Mouse (Mus musculus): ENCODE data around the gene 4931428L18Rik. TPM values are rescaled to one million over a fixed set of nuclear protein-coding genes. Genes with fewer than 3 reads are reported as not detected.

4931428L18Rik gene
- total RNA-seq (2021): not detected
- long read RNA-seq, experiment 1: 0 reads
- long read RNA-seq, experiment 2: 0 reads

DNA sequence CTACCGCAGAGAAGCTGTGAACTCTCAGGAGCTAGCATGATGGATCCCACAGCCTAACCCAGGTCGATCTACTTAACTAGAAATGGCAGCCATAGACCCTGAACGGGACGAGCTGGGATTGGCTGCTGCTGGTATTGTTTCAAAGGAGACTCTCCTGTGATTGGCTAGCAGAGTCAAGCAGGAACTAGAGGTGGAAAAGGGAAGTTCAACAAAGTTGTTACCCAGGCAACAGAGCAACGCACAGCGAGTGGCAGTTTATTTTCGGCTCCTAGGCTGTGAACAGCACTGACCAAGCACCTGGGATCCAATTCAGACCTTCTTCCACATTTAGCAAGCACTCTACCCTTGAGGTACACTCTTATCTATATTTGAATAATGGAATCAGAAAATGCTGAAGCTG, at the start of gene 4931428L18Rik, which contains the start of gene Pih1d3:
Gene 4931428L18Rik (minus strand): TSS at position 121 of the 400 bp plus-strand sequence.
Gene Pih1d3 (plus strand): TSS at position 275 of the 400 bp plus-strand sequence.
- intact Hi-C loops (cut with DNase I): no loop called here

DNA sequence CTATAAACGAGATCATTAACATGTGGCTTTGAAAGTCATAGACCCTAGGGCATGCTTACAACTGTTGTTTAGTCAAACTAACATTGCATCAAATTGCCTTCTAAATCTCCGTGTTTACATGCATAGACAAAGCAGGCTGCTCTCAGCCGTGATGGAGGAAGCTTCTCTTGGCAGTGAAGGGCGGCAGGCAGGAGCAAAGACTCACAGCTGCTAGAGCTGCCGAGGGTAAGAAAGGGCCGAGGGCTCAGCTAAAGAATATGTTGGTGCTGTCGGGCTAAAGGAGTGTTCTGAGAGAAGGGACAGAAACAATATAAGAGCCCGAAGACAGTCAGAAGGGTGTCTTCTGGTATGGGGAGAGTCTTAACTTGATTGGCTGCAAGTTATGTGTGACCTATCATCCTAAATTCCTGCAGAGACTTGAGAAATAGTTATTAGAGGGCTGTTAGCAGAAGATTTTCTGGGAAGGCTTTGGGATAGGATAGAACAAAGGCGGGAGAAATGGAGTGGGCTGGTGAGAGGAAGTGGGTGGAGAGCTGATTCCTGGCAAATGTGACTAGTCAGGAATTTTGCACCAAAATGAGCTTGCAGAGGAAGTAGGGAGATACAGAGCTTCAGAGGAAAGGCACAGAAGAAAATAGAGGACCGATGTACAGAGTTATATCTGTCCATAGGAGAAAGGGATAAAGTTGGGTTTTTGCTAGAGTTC, 37.9 kb upstream of the 4931428L18Rik start:
- intact Hi-C loops (cut with DNase I): no loop called here
- DNase-seq (ENCODE audit: low spot score in 2 of 2): peak; percentile 7 to 19

More for the DNA sequence above, at the start of gene 4931428L18Rik, which contains the start of gene Pih1d3:
- no peak for DNase-seq (ENCODE audit: low spot score in 2 of 2)

DNA sequence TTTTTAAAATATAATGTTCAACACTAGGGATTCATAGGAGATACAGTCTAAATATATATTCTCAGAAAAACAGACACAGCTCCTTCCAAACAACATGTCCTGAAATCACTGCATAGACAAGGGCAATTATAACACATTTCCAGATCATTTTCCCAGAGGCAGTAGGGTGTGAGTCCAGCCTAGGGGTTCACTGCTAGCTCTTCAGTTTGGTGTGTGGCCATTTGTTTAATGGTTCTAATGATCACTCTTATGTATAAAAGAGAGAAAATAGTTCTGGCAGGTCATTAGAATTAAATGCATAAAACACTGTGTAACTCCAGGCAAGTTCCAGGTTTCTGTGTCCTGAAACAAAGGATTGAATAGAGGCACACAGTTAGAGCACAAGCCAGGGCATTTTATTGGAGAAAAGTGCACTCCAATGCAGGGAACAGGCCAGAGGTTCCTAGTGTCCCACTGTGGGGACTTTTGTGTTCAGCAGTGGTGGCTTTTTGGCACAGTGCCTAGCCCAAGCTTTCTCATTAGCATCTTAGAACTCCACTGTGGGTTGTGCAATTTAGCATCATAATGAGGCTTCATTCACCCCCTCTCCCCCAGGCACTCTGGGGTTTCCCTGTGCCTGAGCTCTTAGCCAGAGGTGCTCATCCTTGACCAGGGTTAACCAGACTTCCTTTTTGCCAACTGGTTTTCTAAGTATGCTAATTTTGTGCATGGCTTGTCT, 11.0 kb upstream of the 4931428L18Rik start:
- DNase-seq (ENCODE audit: low spot score in 2 of 2): peak; percentile 16 to 33
- intact Hi-C loops (cut with DNase I): no loop called here

DNA sequence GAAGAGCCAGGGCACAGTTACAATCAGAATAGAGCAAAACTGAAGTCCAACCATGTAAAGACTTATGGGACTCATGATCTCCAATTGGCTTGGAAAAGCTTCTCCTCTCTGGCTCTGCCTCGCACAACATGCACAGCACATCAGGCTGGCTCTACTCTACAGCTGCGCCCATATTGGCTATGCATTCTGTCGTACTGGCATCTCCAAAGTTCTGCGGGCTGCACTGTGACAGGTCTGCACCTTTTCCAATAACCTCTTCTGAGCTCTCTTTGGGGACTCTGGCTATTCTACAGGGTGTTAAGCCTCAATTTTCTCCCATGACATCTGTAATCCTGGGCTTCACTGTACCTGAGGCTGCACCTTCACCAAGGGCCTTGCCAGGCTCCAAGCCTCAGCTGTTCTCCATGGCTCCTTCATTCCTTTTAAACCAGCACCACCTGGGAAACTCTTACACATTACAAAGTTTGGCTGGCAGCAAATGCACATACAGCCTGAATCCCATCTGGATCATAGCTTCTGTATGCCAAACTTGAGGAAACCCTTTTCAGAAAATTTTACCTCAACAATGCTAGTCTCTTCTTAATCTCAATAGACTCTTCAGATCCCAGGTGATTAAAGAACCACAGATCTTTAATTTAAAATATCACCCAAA, 1.8 kb downstream of the 4931428L18Rik start:
- intact Hi-C loops (cut with DNase I): no loop called here
- DNase-seq (ENCODE audit: low spot score in 2 of 2): no peak

DNA sequence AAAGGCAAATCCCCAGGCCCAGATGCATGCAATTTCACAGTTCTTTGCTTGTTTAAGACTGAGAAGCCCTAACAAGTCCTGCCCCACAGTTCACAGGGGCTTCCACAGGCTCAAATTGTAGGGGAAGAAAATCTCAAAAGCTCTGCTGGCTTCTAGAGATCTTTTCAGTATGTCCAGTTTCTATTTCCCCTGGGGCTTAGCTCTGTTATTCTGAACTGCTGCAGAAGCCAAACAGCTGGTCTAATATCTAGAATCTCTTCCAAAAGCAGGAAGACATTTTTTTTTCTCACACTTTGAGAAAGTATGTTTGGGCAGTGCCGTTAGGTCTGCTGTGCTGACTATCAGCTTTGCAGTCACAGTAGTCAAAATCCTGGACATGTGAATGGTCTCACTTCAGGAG, 7.7 kb downstream of the 4931428L18Rik start:
- intact Hi-C loops (cut with DNase I): loop anchor here (5.0 to 10.0 kb wide), 2 partner anchors 122 to 960 kb away; partner anchors contain the start of gene Khdrbs2
- DNase-seq (ENCODE audit: low spot score in 2 of 2): no peak

DNA sequence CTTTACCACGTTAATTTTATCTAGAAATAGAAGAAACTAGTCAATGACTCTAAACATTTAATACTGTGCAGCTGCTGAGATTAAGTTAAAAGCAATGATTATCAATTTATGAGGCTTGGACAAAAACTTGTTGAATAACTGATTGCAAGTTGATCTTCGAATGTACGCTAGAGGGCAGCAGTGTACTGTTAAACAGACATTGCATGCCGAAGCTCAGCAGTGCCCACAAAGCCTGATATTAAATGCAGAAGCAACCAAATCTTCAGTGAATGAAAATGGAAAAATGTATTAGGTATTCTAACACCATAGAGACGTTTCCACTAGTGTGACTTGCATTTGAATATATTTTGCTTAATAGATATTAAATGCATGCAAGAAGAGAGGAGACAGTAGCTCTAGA, 12.3 kb downstream of the 4931428L18Rik start:
- intact Hi-C loops (cut with DNase I): loop anchor here (5.0 to 10.0 kb wide), 2 partner anchors 127 to 965 kb away; partner anchors contain the start of gene Khdrbs2
- peak; percentile 69 to 81 for DNase-seq (ENCODE audit: low spot score in 2 of 2)

DNA sequence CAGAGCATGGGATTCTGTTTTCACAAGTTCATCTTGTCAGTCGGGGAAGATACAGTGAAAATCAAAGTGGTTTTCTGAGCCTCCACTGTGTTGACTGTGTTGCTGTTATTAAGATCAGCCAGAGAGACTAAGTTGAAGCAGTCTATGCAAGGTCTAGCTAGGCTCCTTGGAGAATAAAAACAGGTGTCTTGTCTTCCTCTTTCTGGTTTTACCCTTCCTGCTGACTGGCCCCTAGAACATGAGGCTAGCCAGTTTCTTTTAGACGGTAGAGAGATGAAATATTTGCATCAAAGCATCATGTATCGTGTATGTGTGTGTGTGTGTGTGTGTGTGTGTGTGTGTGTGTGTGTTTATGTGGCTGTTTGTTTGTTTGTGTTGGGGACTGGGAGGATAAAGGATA, 16.7 kb downstream of the 4931428L18Rik start:
- DNase-seq (ENCODE audit: low spot score in 2 of 2): no peak
- intact Hi-C loops (cut with DNase I): no loop called here

DNA sequence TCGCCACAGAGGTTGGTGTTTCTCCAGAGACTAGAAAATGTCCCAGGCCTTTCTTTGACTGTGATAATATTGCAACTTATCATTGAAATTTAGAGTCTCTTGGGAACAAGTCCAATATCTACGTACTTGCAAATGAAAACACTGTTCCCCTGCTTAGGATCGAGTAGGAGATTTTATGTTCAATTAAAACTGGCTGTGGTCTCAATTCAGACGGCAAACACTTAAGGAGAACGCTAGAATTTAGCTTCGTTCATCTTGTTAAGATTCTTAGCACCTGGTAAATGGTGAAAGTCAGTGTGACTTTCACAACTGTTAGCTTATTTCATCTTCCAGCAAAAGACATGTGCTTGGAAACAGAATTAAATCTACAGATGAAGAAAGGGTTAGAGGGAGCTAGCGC, 17.1 kb downstream of the 4931428L18Rik start:
- no peak for DNase-seq (ENCODE audit: low spot score in 2 of 2)
- intact Hi-C loops (cut with DNase I): no loop called here

DNA sequence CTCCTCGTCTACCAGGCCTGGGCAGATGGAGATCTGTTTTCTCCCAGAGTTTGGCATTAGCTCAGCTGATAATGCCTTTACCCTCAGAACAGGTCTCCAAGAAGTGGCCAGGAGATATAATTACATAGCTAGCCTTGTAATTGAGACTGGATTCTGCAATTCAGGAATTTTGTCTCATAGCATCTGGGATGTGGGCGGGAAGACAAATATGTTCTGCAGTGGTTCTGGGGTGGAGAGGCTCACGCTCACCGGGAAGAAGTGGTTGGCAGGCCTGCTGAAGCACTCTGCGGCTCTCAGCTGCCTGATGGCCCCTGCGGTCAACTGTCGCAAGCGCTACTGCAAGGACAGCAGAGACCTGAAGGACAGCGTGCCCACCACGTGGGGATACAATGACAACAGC, 18.7 kb downstream of the 4931428L18Rik start:
- peak; percentile 10 to 11 for DNase-seq (ENCODE audit: low spot score in 2 of 2)
- intact Hi-C loops (cut with DNase I): no loop called here

DNA sequence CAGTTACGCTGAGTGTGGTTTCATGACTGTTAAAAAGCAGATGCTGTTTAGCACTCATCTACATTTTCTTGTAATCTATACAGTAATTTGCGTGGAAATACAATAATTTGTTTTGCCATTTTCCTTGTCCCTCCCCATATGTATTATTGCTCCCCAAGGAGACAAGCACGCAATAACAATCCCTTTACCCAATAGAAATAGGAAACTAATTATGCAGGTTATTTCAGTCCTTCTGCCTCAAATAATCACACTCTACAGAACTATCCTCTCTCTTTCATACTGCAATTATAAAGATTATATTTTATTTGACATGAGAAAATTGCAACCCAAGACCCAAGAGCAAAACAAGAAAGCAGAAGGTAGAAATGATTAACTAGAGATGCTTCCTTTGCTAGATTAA, 25.5 kb downstream of the 4931428L18Rik start:
- intact Hi-C loops (cut with DNase I): no loop called here
- no peak for DNase-seq (ENCODE audit: low spot score in 2 of 2)

DNA sequence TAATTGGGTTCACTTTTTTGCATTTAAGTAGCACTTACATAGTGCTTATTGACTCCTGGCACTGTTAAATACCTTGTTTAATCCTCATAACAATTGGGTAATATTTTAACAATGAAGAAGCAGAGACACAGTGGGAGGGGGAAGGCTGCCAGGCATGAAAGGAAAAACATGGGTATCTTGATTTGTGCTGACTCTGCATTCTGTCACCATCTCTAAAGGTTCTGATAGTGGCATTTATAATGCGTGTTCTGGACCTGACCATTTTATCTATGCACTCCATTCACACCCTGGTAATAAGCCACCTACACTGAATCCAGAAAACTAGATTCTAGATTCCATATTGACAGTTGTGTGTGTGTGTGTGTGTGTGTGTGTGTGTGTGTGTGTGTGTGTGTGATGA, 26.9 kb downstream of the 4931428L18Rik start:
- intact Hi-C loops (cut with DNase I): no loop called here

DNA sequence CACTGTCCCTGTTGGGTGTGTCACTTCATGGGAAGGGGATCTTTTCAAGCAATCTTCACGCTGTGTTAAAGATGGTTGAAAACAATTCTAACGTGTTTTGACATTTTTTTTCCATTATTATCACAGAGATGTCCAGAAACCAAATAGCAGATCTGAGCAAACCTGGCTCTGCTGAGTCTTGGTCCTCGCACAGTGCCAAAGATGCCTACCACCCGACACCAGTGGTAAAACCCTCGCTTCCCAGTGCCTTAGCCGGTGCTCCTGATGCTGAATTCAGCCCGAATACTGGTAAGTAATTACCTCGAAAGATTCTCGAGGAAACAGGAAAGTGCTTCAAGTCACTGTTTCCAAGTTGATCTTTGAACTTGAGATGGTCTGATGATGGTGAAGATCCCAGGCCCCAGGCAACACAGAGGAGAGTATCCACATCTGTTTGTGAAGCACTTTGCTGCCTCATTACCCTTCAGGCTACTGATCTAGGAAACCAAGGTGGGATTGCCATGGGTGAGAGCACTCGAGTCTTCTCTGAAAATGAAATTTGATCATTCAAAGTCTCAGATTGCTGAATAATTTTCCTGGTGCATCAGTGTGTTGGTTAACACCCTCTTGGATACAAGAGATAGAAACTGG, 32.1 kb downstream of the 4931428L18Rik start:
- intact Hi-C loops (cut with DNase I): no loop called here
- DNase-seq (ENCODE audit: low spot score in 2 of 2): no peak

More for the DNA sequence above, 26.9 kb downstream of the 4931428L18Rik start:
- DNase-seq (ENCODE audit: low spot score in 2 of 2): no peak

DNA sequence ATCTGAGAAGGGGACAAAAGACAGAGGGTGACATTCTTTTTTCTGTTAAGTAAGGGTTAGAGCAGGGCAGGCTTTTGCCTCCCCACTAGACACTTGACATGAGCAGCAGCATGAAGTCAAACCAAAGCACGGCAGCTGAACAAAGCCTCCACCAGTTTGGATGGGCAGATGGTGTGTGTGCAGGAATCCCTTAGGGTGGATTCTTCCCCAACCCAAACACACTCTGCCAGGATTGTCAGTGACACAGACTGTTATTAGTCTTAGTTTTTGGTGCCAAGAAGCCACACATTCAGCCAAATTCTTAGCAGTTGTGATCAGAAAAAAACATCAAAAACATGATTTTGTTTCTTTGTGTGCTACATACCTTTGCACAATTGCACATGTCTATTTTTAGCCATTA, 44.2 kb downstream of the 4931428L18Rik start:
- intact Hi-C loops (cut with DNase I): no loop called here
- DNase-seq (ENCODE audit: low spot score in 2 of 2): no peak

DNA sequence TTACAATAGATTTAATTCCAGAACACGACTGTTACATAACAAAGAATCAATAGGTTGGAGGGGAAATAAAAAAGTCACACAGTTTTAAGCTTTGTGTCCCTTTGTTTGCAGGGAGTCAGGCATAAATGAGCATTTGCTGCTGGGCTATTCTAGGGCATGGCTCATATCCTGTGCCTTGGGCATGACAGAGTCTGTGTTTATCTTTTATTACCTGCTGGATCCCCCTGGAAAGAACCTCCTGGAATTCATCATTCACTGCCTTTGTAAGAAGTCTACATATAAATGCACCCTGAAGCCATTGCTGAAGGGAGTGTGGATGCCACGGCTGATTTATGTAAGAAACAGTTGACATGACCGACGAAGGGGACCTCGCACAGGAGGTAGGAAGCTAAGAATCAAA, 46.4 kb downstream of the 4931428L18Rik start, which contains the start of gene Lgsn:
Gene Lgsn (plus strand): TSS at position 301 of the 400 bp plus-strand sequence.
- intact Hi-C loops (cut with DNase I): no loop called here
- DNase-seq (ENCODE audit: low spot score in 2 of 2): no peak

DNA sequence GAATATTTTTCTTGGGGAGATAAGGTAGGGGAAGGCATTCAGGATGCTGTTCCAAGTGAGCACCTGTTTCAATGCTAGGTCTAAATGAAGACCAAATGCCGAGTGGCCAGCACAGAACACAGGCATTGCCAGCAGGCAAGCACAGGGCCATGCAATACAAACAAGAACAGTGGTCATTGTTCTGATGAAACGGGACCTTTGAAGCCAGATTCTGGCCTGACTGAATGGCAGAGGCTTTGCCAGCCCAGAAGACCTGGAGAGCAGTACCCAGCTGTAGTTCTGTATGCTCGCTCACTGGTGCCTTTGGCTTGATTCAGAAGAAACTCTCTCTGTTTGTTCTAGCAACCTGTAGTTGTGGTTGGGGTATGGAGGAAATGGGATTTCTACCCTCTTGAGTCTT, 47.1 kb downstream of the 4931428L18Rik start:
- no peak for DNase-seq (ENCODE audit: low spot score in 2 of 2)
- intact Hi-C loops (cut with DNase I): no loop called here

DNA sequence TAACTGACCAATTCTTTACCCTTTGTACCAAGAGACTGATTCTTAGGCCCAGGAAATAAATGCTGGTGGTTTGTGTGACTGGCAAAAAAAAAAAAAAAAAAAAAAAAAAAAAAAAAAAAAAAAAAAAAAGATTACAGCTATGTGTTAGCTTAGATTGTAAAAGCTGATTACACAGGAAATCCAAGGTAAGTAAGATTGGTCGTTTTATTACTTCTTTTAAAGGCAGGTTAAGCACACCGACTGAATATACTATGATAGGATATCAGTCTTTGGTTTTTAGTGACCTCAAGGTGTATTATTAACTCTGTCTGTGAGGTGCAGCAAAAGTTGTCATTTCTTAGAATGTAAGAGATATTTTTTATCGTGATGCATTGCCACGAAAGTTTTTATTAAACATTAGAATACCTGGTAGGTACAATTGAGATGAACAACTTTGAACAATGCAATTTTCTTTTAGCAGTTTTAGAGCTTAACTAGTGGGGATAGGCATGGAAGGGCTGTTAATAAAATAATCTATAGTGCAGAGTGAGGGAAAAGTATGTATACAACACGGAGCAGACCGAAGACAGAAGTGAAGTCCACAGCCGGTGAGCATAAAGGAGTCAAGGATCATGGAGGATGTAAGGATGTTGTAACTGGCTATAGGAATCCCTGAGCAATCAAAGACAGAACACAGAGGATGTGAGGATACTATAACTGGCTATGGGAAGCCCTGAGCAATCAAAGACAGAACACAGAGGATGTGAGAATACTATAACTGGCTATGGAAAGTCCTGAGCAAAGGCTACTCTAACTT, 57.0 kb downstream of the 4931428L18Rik start:
- DNase-seq (ENCODE audit: low spot score in 2 of 2): no peak
- intact Hi-C loops (cut with DNase I): no loop called here

DNA sequence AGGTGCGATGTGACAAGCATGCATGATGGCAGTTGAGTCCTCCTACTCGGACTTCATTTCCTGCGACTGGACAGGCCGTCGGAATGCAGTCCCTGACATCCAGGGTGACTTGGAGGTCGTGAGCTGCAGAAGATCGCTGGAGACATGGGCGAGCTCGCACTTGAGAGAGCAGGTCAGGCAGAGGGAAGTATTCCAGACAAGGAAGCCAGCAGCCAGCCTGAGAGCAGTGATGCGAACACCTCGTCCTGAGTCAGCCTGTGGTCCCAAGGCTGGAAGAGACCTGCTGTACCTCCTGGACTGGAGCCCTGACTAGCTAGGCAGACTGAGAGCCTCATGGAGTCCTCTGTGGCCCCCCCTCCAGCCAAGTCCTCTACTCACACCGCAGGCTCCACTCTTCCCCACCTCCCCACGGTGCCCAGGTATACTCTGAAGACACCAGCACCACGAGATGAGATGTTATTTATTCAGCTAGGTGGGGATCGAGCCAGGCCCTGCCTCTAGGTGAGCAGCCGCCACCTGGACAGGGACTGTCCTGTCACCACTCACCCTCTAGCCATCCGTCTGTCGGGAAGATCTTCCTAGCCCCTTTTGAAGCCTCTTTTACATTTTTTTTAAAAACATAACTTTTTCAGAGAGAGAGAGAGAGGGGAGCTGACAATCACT, 57.8 kb downstream of the 4931428L18Rik start:
- DNase-seq (ENCODE audit: low spot score in 2 of 2): no peak
- intact Hi-C loops (cut with DNase I): no loop called here

DNA sequence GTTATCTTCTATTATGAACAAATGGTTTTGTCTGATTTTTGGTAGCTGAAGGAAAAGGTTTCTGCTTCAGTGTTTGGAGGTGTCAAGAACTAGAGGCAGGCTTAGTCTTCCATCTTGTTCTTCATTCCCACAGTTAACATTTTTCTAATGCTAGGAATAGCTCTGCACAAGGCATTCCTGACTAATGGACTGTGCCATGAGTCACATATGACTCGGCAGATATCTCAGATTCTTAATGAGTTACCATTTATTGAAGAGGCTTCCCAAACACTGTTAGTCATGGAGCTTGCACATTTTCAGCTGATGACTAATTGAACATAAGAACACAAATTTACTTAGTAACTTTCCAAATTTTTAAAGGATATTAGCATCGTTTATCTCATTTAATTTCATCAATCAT, 65.6 kb downstream of the 4931428L18Rik start:
- intact Hi-C loops (cut with DNase I): loop anchor here (5.0 kb wide), 1 partner anchor 460 kb away; no protein-coding TSS in a partner anchor
- DNase-seq (ENCODE audit: low spot score in 2 of 2): no peak
